Mouse (Mus musculus): ENCODE data around the gene Gm49322. TPM values are rescaled to one million over a fixed set of nuclear protein-coding genes. Genes with fewer than 3 reads are reported as not detected.
"Not testable (repeated sequence)": the region's sequence is repeated elsewhere in the genome, so short reads cannot be mapped to it uniquely, and the experiment has no call there.

Gene Gm49322
- polyA plus RNA-seq, 1 experiment, result 2.1 TPM

- no peak for DNase-seq (ENCODE audit: low read depth)
These were observed 6.1 kb downstream of the Gm49322 start for GRCm38 (mm10) chr10:80611905-80612304.

- DNase-seq (ENCODE audit: low read depth), result no peak
These were observed 8.0 kb downstream of the Gm49322 start for GRCm38 (mm10) chr10:80613821-80614220.

- DNase-seq (ENCODE audit: low read depth), result no peak
These were observed 8.5 kb downstream of the Gm49322 start for GRCm38 (mm10) chr10:80614351-80614750.

- DNase-seq (ENCODE audit: low read depth), result no peak
These were observed 12.4 kb downstream of the Gm49322 start for GRCm38 (mm10) chr10:80618181-80618580.

GRCm38 (mm10) chr10:80619465-80620244 is 13.8 kb downstream of the Gm49322 start:
- DNase-seq (ENCODE audit: low read depth), result peak; percentile 82

GRCm38 (mm10) chr10:80620365-80620764 is 14.5 kb downstream of the Gm49322 start:
- no peak for DNase-seq (ENCODE audit: low read depth)

- no peak for DNase-seq (ENCODE audit: low read depth)
These were observed 15.2 kb downstream of the Gm49322 start for GRCm38 (mm10) chr10:80620796-80621689.

- DNase-seq (ENCODE audit: low read depth), result no peak
These were observed 15.8 kb downstream of the Gm49322 start for GRCm38 (mm10) chr10:80621690-80621939.

- peak; percentile 100 for DNase-seq (ENCODE audit: low read depth)
These were observed 16.3 kb downstream of the Gm49322 start for GRCm38 (mm10) chr10:80621940-80622660.

GRCm38 (mm10) chr10:80622661-80623456 is 17.0 kb downstream of the Gm49322 start, which contains the start of gene Csnk1g2:
Csnk1g2 (plus strand) TSS chr10:80622838.
- no peak for DNase-seq (ENCODE audit: low read depth)

- no peak for DNase-seq (ENCODE audit: low read depth)
These were observed 17.8 kb downstream of the Gm49322 start for GRCm38 (mm10) chr10:80623457-80624191.

- DNase-seq (ENCODE audit: low read depth), result no peak
These were observed 19.9 kb downstream of the Gm49322 start for GRCm38 (mm10) chr10:80625764-80626163.

GRCm38 (mm10) chr10:80627685-80628084 is 21.9 kb downstream of the Gm49322 start:
- DNase-seq (ENCODE audit: low read depth), result no peak

GRCm38 (mm10) chr10:80628925-80629324 is 23.1 kb downstream of the Gm49322 start:
- no peak for DNase-seq (ENCODE audit: low read depth)

GRCm38 (mm10) chr10:80635345-80635744 is 29.5 kb downstream of the Gm49322 start:
- no peak for DNase-seq (ENCODE audit: low read depth)

GRCm38 (mm10) chr10:80646936-80647335 is 41.1 kb downstream of the Gm49322 start:
- DNase-seq (ENCODE audit: low read depth), result no peak

GRCm38 (mm10) chr10:80649910-80650309 is 44.1 kb downstream of the Gm49322 start:
- not testable (repeated sequence) for DNase-seq (ENCODE audit: low read depth)

GRCm38 (mm10) chr10:80650392-80650791 is 44.6 kb downstream of the Gm49322 start:
- no peak for DNase-seq (ENCODE audit: low read depth)

- DNase-seq (ENCODE audit: low read depth), result no peak
These were observed 47.4 kb downstream of the Gm49322 start for GRCm38 (mm10) chr10:80653156-80653720.

GRCm38 (mm10) chr10:80654866-80655265 is 49.0 kb downstream of the Gm49322 start:
- no peak for DNase-seq (ENCODE audit: low read depth)

Measured in gonadal fat pad, adult 2 months (tissue).